Mouse (Mus musculus) left cerebral cortex, postnatal 25 days (tissue): ENCODE measurements at regions not wholly inside any gene's neighbourhood (a gene's known extent, or its start where the extent isn't known, plus 50 kb on each side); places are given as distances from the start of the nearest gene placed in this dataset.

Experiments
- DNase-seq, 2 experiments: peaks; one replicate each; pipeline ENCODE4 v3.0.0; 2022; ENCODE audit warnings: low spot score in 2 of 2, mixed read lengths in 1 of 2
- intact Hi-C: fragments of 180-260 bp; cut with DNase I; formaldehyde crosslinking; loops from one replicate; pipeline ENCODE4 v1.15.1; 2025

GRCm38 (mm10) chr3:51115921-51116320 is 108.3 kb upstream of the Noct start:
- intact Hi-C loops, result no loop called here
- DNase-seq, result no peak

GRCm38 (mm10) chr3:51118706-51119105 is 105.5 kb upstream of the Noct start:
- no peak for DNase-seq
- intact Hi-C loops, result no loop called here

GRCm38 (mm10) chr3:51120522-51120921 is 103.7 kb upstream of the Noct start:
- no peak for DNase-seq

GRCm38 (mm10) chr3:51121703-51122540 is 102.3 kb upstream of the Noct start:
- intact Hi-C loops, result loop anchor here (5.0 kb wide), 1 partner anchor 820 kb away; no protein-coding TSS in a partner anchor
- DNase-seq, result peak; percentile 82 to 85

More at GRCm38 (mm10) chr3:51120522-51120921, 103.7 kb upstream of the Noct start:
- intact Hi-C loops, result loop anchor here (5.0 kb wide), 1 partner anchor 818 kb away; no protein-coding TSS in a partner anchor

GRCm38 (mm10) chr3:51122541-51122935 is 101.7 kb upstream of the Noct start:
- DNase-seq, result no peak
- intact Hi-C loops, result loop anchor here (5.0 kb wide), 1 partner anchor 820 kb away; no protein-coding TSS in a partner anchor

GRCm38 (mm10) chr3:51127875-51128274 is 96.4 kb upstream of the Noct start:
- intact Hi-C loops, result no loop called here

GRCm38 (mm10) chr3:51128491-51129155 is 95.6 kb upstream of the Noct start:
- intact Hi-C loops, result no loop called here
- DNase-seq, result no peak

More at GRCm38 (mm10) chr3:51127875-51128274, 96.4 kb upstream of the Noct start:
- no peak for DNase-seq

- intact Hi-C loops, result no loop called here
- no peak for DNase-seq
These were observed 93.5 kb upstream of the Noct start for GRCm38 (mm10) chr3:51130709-51131108.

- no peak for DNase-seq
- intact Hi-C loops, result no loop called here
These were observed 92.9 kb upstream of the Noct start for GRCm38 (mm10) chr3:51131341-51131740.

- intact Hi-C loops, result no loop called here
These were observed 91.5 kb upstream of the Noct start for GRCm38 (mm10) chr3:51132736-51133135.

GRCm38 (mm10) chr3:51135581-51135980 is 88.7 kb upstream of the Noct start:
- intact Hi-C loops, result no loop called here
- DNase-seq, result no peak

More at GRCm38 (mm10) chr3:51132736-51133135, 91.5 kb upstream of the Noct start:
- DNase-seq, result no peak

GRCm38 (mm10) chr3:51137730-51138312 is 86.4 kb upstream of the Noct start:
- intact Hi-C loops, result no loop called here
- no peak for DNase-seq

- DNase-seq, result no peak
- intact Hi-C loops, result no loop called here
These were observed 78.3 kb upstream of the Noct start for GRCm38 (mm10) chr3:51145985-51146384.

- intact Hi-C loops, result no loop called here
- no peak for DNase-seq
These were observed 74.2 kb upstream of the Noct start for GRCm38 (mm10) chr3:51150012-51150411.

- intact Hi-C loops, result no loop called here
- no peak for DNase-seq
These were observed 73.1 kb upstream of the Noct start for GRCm38 (mm10) chr3:51151104-51151503.

- DNase-seq, result no peak
- intact Hi-C loops, result no loop called here
These were observed 68.6 kb upstream of the Noct start for GRCm38 (mm10) chr3:51155621-51156020.

- DNase-seq, result peak; percentile 31 to 51
- intact Hi-C loops, result no loop called here
These were observed 67.6 kb upstream of the Noct start for GRCm38 (mm10) chr3:51156386-51157290.

- DNase-seq, result no peak
- intact Hi-C loops, result no loop called here
These were observed 67.0 kb upstream of the Noct start for GRCm38 (mm10) chr3:51157291-51157650.

GRCm38 (mm10) chr3:51158449-51158848 is 65.8 kb upstream of the Noct start:
- DNase-seq, result no peak
- intact Hi-C loops, result no loop called here
